Mouse (Mus musculus) liver, embryonic 14.5 days (tissue): Measurements from ENCODE around the gene Ccdc39. TPM values are rescaled to one million over a fixed set of nuclear protein-coding genes. Genes with fewer than 3 reads are reported as not detected.

Experiments used
- ATAC-seq: fragments of 200-750 bp; cut with Nextera tagmentation; 2 replicates; pipeline ENCODE4 v1.8.0; 2017; ENCODE audit warnings: moderate number of reproducible peaks, mild to moderate bottlenecking, moderate library complexity; ENCODE audit not compliant: insufficient read depth
- DNase-seq, 3 experiments: peaks; one replicate each; pipeline ENCODE4 v3.0.0-alpha.2; 2012 to 2013; ENCODE audit warnings: low read depth in 3 of 3, low spot score in 3 of 3
- H3K27ac ChIP-seq: fragments of 300-500 bp; sonication (generic); 2 replicates; pipeline ENCODE4 v1.5.1; 2014; ENCODE audit warnings: moderate library complexity, mild to moderate bottlenecking, control low read depth, inconsistent platforms
- H3K27me3 ChIP-seq: fragments of 300-500 bp; sonication (generic); 2 replicates; pipeline ENCODE4 v1.6.1; 2014; ENCODE audit warnings: mild to moderate bottlenecking, low read length, moderate library complexity; ENCODE audit not compliant: control insufficient read depth, insufficient read depth
- H3K36me3 ChIP-seq: fragments of 300-500 bp; sonication (generic); replicated peaks from 2 replicates; pipeline ENCODE4 v1.6.1; 2014; ENCODE audit warnings: low read depth; ENCODE audit not compliant: control insufficient read depth, insufficient read depth
- H3K4me1 ChIP-seq, 2 experiments: fragments of 200-500 bp in 1 of 2; fragments of 300-500 bp in 1 of 2; sonication (generic) in 1 of 2; replicated peaks; 2 replicates each; pipeline ENCODE4 v1.6.1; 2012 to 2014; ENCODE audit warnings: antibody characterized with exemption in 1 of 2, inconsistent platforms in 1 of 2, low read length in 1 of 2; ENCODE audit not compliant: control insufficient read depth in 2 of 2, insufficient read depth in 2 of 2
- H3K4me2 ChIP-seq: fragments of 300-500 bp; sonication (generic); 2 replicates; pipeline ENCODE4 v1.6.1; 2014; ENCODE audit warnings: low read depth, mild to moderate bottlenecking, control low read depth, moderate library complexity
- H3K4me3 ChIP-seq, 2 experiments: fragments of 200-500 bp in 1 of 2; fragments of 300-500 bp in 1 of 2; sonication (generic) in 1 of 2; 2 replicates each; pipeline ENCODE4 v1.5.1; 2012 to 2014; ENCODE audit warnings: low read depth in 2 of 2, low read length in 2 of 2, mild to moderate bottlenecking in 2 of 2, control low read depth in 1 of 2, inconsistent platforms in 1 of 2, moderate library complexity in 1 of 2; ENCODE audit not compliant: insufficient read depth in 1 of 2
- H3K9ac ChIP-seq: fragments of 300-500 bp; sonication (generic); replicated peaks from 2 replicates; pipeline ENCODE4 v1.6.1; 2014; ENCODE audit warnings: mild to moderate bottlenecking, control low read depth, moderate library complexity
- H3K9me3 ChIP-seq: fragments of 300-500 bp; sonication (generic); 2 replicates; pipeline ENCODE4 v1.6.1; 2016; ENCODE audit warnings: low read length, mixed read lengths; ENCODE audit not compliant: control insufficient read depth
- CTCF ChIP-seq: IDR thresholded peaks from 2 replicates; pipeline ENCODE4 v1.5.1; 2016; ENCODE audit warnings: antibody characterized with exemption, low read depth, control low read depth
- EP300 ChIP-seq: IDR thresholded peaks from 2 replicates; pipeline ENCODE4 v1.6.1; 2016; ENCODE audit warnings: antibody characterized with exemption, low read depth
- WGBS: fragments of 180-500 bp; shearing (Covaris S2); extraction: QIAGEN DNeasy Blood & Tissue Kit; methylation state at CpG from one replicate; pipeline ENCODE4 v1.1.7; 2014; ENCODE audit not compliant: insufficient replicate concordance; 5-methylcytosine and 5-hydroxymethylcytosine counted together
- polyA plus RNA-seq, 2 experiments: library from polyadenylated mRNA; depleted of rRNA in 1 of 2; stranded (reverse) in 1 of 2; unstranded in 1 of 2; fragments of >200 nt; fragmentation: Nextera tagmentation in 1 of 2; extraction: Ambion mirVana in 1 of 2; gene quantifications; 2 replicates each; pipeline versions ENCODE4 v1.2.1 to v1.2.3; 2012 to 2014

The Ccdc39 gene
- polyA plus RNA-seq, 2 experiments = 0.09 to 0.17 TPM

DNA sequence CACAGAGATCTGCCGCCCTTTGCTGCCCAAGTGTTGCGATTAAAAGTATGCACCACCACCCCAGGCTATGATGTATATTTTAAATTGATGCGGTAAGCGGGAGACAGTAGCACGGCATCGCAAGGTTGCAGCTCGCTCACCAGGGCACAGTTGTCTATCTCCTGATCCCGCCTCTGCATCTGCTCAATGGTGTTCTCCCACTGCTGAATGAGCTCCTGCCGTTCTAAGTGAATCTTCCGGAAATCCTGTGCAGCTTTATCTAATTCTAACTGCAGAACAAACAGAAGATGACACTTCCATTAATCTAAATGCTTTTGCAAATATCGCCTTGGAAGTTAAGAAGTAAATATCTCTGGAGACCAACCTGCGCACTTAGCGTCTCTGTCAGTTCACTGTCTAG is 7.5 kb downstream of the Ccdc39 start:
- Histone ChIP-seq H3K9ac (no peak overlapping the region), H3K36me3 (no peaks in the 10 kb centered on the region), H3K4me2 (no peak overlapping the region), H3K4me3 (no peak overlapping the region), H3K27ac (no peak overlapping the region), H3K27me3 (no peaks in the 10 kb centered on the region), H3K9me3 (no peaks in the 10 kb centered on the region), H3K4me1 (no peaks in the 10 kb centered on the region)
- no peak for ATAC-seq
- WGBS = 75% methylated on average over 13 of the region's 13 CpGs
- no peak for DNase-seq
- no peak for TF ChIP-seq CTCF

DNA sequence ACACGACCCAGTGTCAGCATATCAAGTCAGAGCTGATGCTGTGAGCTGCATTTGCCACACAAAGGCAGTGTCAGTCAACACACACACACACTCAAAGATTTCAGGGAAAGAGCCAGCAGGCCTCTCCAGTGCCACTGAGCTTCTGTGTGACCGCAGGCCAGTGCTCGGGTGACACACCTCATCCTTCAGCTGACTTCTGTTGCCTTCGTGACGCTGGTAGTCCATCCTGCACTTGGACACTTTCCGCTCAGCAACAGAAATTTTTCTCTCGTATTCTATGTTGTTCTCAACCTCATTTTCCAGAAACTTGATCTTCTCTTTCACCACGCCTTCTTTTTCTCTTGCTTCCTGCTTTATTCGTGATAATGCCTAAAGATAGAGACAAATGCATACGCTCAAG is 11.8 kb downstream of the Ccdc39 start:
- Histone ChIP-seq H3K27me3 (no peaks in the 10 kb centered on the region), H3K4me2 (no peak overlapping the region), H3K36me3 (no peaks in the 10 kb centered on the region), H3K4me3 (no peak overlapping the region), H3K4me1 (no peaks in the 10 kb centered on the region), H3K9me3 (no peaks in the 10 kb centered on the region), H3K27ac (no peak overlapping the region), H3K9ac (no peak overlapping the region)
- 68% methylated on average over 10 of the region's 10 CpGs for WGBS
- DNase-seq (no peak), ATAC-seq (no peak)
- TF ChIP-seq EP300 = no peak

DNA sequence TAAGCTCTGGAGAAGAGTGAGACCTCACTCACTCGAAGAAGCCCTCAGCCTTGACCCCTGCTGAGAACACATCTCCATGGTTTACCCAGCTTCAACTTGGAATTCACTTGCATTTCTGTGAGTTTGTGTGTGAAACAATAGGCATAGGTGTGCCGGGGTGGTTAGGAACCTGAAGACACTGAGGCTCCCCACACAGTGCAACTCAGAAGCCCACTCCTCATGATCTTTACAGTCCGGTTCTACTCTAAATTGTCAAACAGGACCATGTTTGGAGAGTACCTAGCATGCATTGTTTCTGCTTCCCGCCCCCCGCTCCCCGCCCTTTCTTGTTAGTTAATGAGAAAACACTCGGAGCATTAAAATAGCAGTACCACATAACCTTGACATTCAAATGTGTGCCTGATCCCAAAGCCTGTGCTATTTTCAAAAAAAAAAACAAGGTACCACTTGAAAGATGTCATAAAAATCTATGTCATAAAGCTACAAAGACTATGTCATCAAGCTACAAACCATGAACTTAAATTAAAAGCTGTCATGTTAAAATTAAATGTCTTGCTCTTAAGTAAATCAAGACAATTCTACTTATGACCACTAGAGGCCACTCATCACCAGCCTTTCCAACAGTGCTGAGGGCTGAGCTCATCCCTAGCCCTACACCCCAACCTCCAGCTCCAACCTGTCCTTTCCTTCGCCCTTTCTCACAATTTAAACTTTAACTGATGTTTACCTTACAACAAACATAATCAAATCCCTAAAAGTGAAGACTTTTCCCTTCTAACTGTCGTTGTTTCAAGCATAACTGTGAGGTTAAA is 19.8 kb downstream of the Ccdc39 start:
- DNase-seq (peak; percentile 10 to 19 (median 12)), ATAC-seq (no peak)
- Histone ChIP-seq H3K27ac (no peak overlapping the region), H3K36me3 (no peaks in the 10 kb centered on the region), H3K4me3 (no peak overlapping the region), H3K27me3 (no peaks in the 10 kb centered on the region), H3K9me3 (no peaks in the 10 kb centered on the region), H3K9ac (no peak overlapping the region), H3K4me1 (no peaks in the 10 kb centered on the region), H3K4me2 (no peak overlapping the region)
- TF ChIP-seq CTCF (peak; percentile 79), EP300 (no peak)
- 31% methylated on average over 9 of the region's 9 CpGs for WGBS

GRCm38 (mm10) chr3:33807151-33807550 is 37.0 kb downstream of the Ccdc39 start:
- no peak overlapping the region for H3K4me3 ChIP-seq
- H3K4me2 ChIP-seq = no peak overlapping the region
- no peak overlapping the region for H3K27ac ChIP-seq
- WGBS = 71% methylated on average over 1 of the region's 1 CpGs
- H3K9ac ChIP-seq = no peak overlapping the region
- peaks cover 42% of the 10 kb centered on the region for H3K36me3 ChIP-seq
- no peaks in the 10 kb centered on the region for H3K9me3 ChIP-seq
- H3K4me1 ChIP-seq = no peaks in the 10 kb centered on the region
- H3K27me3 ChIP-seq = no peaks in the 10 kb centered on the region
- DNase-seq (no peak), ATAC-seq (no peak)
- TF ChIP-seq EP300 = no peak

GRCm38 (mm10) chr3:33800513-33800820 is 43.6 kb downstream of the Ccdc39 start:
- H3K4me2 ChIP-seq = peak overlapping the region; percentile 83
- H3K27ac ChIP-seq = peak overlapping the region; percentile 99
- H3K9me3 ChIP-seq = no peaks in the 10 kb centered on the region
- H3K4me3 ChIP-seq = peak overlapping the region; percentile 84 to 88
- 0% methylated on average over 16 of the region's 16 CpGs for WGBS
- peaks cover 13% of the 10 kb centered on the region for H3K36me3 ChIP-seq
- peak; percentile 0; the same call in 1 of the 2 replicates for ATAC-seq
- peak overlapping the region; percentile 85 for H3K9ac ChIP-seq
- TF ChIP-seq EP300 (no peak), CTCF (no peak)
- peaks cover 11 to 14% of the 10 kb centered on the region in 2 experiments for H3K4me1 ChIP-seq
- H3K27me3 ChIP-seq = no peaks in the 10 kb centered on the region
- peak in 2 of 3 experiments; percentile 17 to 23 for DNase-seq
